Mouse (Mus musculus): ENCODE measurements at regions not wholly inside any gene's neighbourhood (a gene's known extent, or its start where the extent isn't known, plus 50 kb on each side); places are given as distances from the start of the nearest gene placed in this dataset.

GRCm38 (mm10) chr15:60762071-60762470 is 91.5 kb downstream of the Fam84b start:
- Histone ChIP-seq H3K9ac (no peak overlapping the region), H3K4me1 (peaks cover 5% of the 10 kb centered on the region; the same call in 1 of the 2 replicates), H3K4me2 (no peak overlapping the region), H3K9me3 (no peaks in the 10 kb centered on the region), H3K4me3 (no peak overlapping the region), H3K27me3 (no peaks in the 10 kb centered on the region), H3K36me3 (no peaks in the 10 kb centered on the region), H3K27ac (no peak overlapping the region)
- no peak for ATAC-seq (ENCODE audit: insufficient number of reproducible peaks, insufficient read depth, low FRiP score, low TSS enrichment, low read depth)
- 63% methylated on average over 2 of the region's 2 CpGs for WGBS

DNA sequence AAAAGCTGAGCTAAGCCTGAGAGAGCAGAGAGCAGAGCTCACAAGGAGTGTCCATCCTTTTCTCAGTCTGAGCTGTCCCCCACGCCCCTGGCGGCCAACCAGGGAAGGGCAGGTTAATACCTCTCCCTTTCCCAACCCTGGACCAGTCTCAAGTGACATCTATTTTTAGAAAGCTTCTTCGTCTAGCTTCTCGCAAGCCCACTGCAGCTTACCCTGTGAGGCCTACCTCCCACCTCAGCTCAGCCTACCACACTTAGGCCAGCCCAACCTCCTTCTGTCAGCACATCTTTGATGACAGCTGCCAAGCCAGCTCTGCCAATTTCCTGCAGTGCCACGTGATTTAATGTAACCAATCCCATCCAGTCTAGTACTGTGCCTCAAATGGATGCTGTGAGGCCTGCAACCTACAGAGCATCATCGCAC is 93.6 kb downstream of the Fam84b start:
- 21% methylated on average over 6 of the region's 6 CpGs for WGBS
- no peak overlapping the region for H3K4me2 ChIP-seq
- no peaks in the 10 kb centered on the region for H3K27me3 ChIP-seq
- H3K4me1 ChIP-seq, result peaks cover 5% of the 10 kb centered on the region; the same call in 1 of the 2 replicates
- H3K36me3 ChIP-seq, result no peaks in the 10 kb centered on the region
- ATAC-seq (ENCODE audit: insufficient number of reproducible peaks, insufficient read depth, low FRiP score, low TSS enrichment, low read depth), result peak; percentile 10; the same call in 1 of the 2 replicates
- H3K4me3 ChIP-seq, result no peak overlapping the region
- H3K9me3 ChIP-seq, result no peaks in the 10 kb centered on the region
- H3K27ac ChIP-seq, result no peak overlapping the region
- H3K9ac ChIP-seq, result no peak overlapping the region

GRCm38 (mm10) chr15:60754246-60754645 is 99.3 kb downstream of the Fam84b start:
- Histone ChIP-seq H3K4me3 (no peak overlapping the region), H3K4me2 (no peak overlapping the region), H3K9ac (no peak overlapping the region), H3K27me3 (no peaks in the 10 kb centered on the region), H3K9me3 (no peaks in the 10 kb centered on the region), H3K36me3 (no peaks in the 10 kb centered on the region), H3K4me1 (no peaks in the 10 kb centered on the region), H3K27ac (no peak overlapping the region)
- no peak for ATAC-seq (ENCODE audit: insufficient number of reproducible peaks, insufficient read depth, low FRiP score, low TSS enrichment, low read depth)
- WGBS, result 85% methylated on average over 5 of the region's 5 CpGs

DNA sequence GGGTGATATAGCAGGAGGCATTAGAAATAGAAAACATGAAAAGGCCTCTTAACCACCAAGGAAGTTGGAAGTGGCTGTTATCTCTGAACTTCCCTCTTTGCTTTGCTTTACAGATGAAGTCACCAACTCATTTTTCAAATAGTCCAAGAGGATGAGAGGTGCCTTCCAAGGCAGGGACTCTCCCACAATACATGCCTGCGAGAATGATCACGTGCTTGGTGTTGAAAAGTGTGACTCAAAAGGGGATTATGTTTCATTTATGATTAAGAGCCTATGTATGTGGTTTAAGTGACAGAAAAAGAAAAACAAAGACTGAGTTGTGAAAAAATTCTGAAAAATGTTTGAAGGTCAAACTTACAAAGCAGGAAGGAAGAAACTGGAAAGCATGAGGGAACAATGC is 114.0 kb downstream of the Fam84b start:
- Histone ChIP-seq H3K4me3 (no peak overlapping the region), H3K4me1 (no peaks in the 10 kb centered on the region), H3K27me3 (no peaks in the 10 kb centered on the region), H3K36me3 (no peaks in the 10 kb centered on the region), H3K9me3 (no peaks in the 10 kb centered on the region), H3K27ac (no peak overlapping the region), H3K9ac (no peak overlapping the region), H3K4me2 (no peak overlapping the region)
- WGBS, result 61% methylated on average over 2 of the region's 2 CpGs
- no peak for ATAC-seq (ENCODE audit: insufficient number of reproducible peaks, insufficient read depth, low FRiP score, low TSS enrichment, low read depth)

- no peak overlapping the region for H3K4me3 ChIP-seq
- H3K9me3 ChIP-seq, result no peaks in the 10 kb centered on the region
- H3K9ac ChIP-seq, result no peak overlapping the region
- H3K4me2 ChIP-seq, result no peak overlapping the region
- no peaks in the 10 kb centered on the region for H3K36me3 ChIP-seq
- H3K27ac ChIP-seq, result no peak overlapping the region
- no peaks in the 10 kb centered on the region for H3K27me3 ChIP-seq
- no peaks in the 10 kb centered on the region for H3K4me1 ChIP-seq
- ATAC-seq (ENCODE audit: insufficient number of reproducible peaks, insufficient read depth, low FRiP score, low TSS enrichment, low read depth), result no peak
- WGBS, result 86% methylated on average over 3 of the region's 3 CpGs
Observed at GRCm38 (mm10) chr15:60738258-60738657, 115.3 kb downstream of the Fam84b start.

DNA sequence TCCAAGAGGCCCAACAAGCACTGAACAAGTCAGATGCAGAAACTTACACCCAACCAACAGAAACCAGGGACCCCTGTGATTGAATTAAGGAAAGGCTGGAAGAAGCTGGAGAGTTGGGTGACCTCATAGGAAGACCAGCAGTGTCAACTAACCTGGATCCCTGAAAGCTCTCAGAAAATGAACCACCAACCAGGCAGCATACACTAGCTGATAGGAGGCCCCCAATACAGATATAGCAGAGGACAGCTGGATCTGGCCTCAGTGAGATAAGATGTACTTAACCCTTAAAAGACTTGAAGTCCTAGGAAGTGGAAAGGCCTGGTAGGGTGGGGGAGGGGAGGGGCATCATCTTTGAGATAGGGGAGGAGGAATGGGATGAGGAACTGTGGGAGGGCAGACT is 121.2 kb downstream of the Fam84b start:
- Histone ChIP-seq H3K9ac (no peak overlapping the region), H3K4me1 (no peaks in the 10 kb centered on the region), H3K27ac (no peak overlapping the region), H3K9me3 (no peaks in the 10 kb centered on the region), H3K4me3 (no peak overlapping the region), H3K27me3 (no peaks in the 10 kb centered on the region), H3K36me3 (no peaks in the 10 kb centered on the region), H3K4me2 (no peak overlapping the region)
- ATAC-seq (ENCODE audit: insufficient number of reproducible peaks, insufficient read depth, low FRiP score, low TSS enrichment, low read depth), result no peak

DNA sequence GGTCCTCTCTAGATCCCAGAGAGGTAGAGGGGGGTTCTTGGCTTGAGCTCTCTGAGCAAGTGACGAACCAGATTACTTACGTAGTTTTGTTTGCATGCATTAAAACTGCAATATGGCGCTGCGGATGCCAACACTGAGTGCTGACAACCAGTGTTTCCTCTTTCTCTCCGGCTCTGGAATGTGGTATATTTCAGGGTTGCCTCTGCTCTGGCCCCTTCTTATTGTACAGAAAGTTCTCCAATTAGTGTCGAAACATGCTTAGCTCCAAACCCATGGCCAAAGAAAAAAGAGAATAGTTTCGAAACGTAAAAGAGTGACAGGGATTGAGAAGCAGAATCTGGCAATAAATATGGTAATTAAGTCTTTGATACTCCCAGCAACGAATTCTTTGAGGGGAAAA is 124.8 kb downstream of the Fam84b start:
- Histone ChIP-seq H3K9me3 (no peaks in the 10 kb centered on the region), H3K27me3 (no peaks in the 10 kb centered on the region), H3K27ac (no peak overlapping the region), H3K4me2 (no peak overlapping the region), H3K4me1 (no peaks in the 10 kb centered on the region), H3K4me3 (no peak overlapping the region), H3K9ac (no peak overlapping the region), H3K36me3 (no peaks in the 10 kb centered on the region)
- no peak for ATAC-seq (ENCODE audit: insufficient number of reproducible peaks, insufficient read depth, low FRiP score, low TSS enrichment, low read depth)
- WGBS, result 64% methylated on average over 9 of the region's 9 CpGs

- Histone ChIP-seq H3K27ac (no peak overlapping the region), H3K4me3 (no peak overlapping the region), H3K9me3 (no peaks in the 10 kb centered on the region), H3K9ac (no peak overlapping the region), H3K36me3 (no peaks in the 10 kb centered on the region), H3K4me1 (no peaks in the 10 kb centered on the region), H3K27me3 (no peaks in the 10 kb centered on the region), H3K4me2 (no peak overlapping the region)
- no peak for ATAC-seq (ENCODE audit: insufficient number of reproducible peaks, insufficient read depth, low FRiP score, low TSS enrichment, low read depth)
- WGBS, result 77% methylated on average over 4 of the region's 4 CpGs
Observed at GRCm38 (mm10) chr15:60728337-60728736, 125.2 kb downstream of the Fam84b start.

DNA sequence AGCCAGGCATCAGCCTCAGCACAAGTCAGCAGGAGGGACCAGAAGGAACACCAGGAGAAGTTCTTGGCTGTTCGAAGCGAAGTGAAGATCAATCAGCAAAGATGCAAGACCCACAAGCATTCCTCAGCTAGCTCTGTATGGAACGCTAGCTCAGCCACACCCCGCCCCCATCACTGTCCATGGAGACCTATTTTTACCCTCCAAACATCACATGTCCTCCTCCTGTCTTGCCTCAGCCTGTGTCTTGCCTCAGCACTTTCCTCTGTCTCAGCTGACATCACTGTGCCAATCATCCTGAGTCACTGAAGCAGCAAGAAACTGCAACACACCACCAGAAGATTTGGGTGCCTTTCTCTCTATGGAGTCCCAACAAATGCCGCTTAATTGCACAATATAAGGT is 134.2 kb downstream of the Fam84b start:
- Histone ChIP-seq H3K27ac (no peak overlapping the region), H3K36me3 (no peaks in the 10 kb centered on the region), H3K4me2 (no peak overlapping the region), H3K27me3 (no peaks in the 10 kb centered on the region), H3K9ac (no peak overlapping the region), H3K9me3 (no peaks in the 10 kb centered on the region), H3K4me1 (no peaks in the 10 kb centered on the region), H3K4me3 (no peak overlapping the region)
- WGBS, result 83% methylated on average over 5 of the region's 5 CpGs
- ATAC-seq (ENCODE audit: insufficient number of reproducible peaks, insufficient read depth, low FRiP score, low TSS enrichment, low read depth), result no peak

DNA sequence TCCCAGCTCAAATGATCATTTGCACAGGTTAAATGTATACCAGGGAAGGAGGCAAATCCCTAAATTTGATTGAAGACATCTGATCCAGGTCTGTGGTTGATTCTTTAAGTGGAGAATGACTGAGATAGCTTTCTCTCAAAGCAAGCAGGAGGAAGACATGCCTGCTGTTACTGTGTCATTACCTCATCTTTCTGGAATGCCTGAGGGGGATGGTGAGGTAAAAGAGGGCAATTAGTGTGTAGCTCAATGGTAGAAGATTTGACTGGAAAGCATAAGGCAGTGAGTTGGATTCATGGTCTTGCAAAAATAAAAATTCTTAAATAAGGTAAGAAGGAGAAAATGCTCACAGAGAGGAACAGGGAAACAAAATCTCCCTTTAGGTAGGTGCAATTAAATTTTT is 144.9 kb downstream of the Fam84b start:
- no peak overlapping the region for H3K9ac ChIP-seq
- H3K9me3 ChIP-seq, result no peaks in the 10 kb centered on the region
- no peak for ATAC-seq (ENCODE audit: insufficient number of reproducible peaks, insufficient read depth, low FRiP score, low TSS enrichment, low read depth)
- 0 out of 2 replicates have a peak, but pooled peaks cover 6% of the 10 kb centered on the region for H3K4me1 ChIP-seq
- H3K36me3 ChIP-seq, result no peaks in the 10 kb centered on the region
- H3K4me2 ChIP-seq, result no peak overlapping the region
- no peaks in the 10 kb centered on the region for H3K27me3 ChIP-seq
- no peak overlapping the region for H3K4me3 ChIP-seq
- H3K27ac ChIP-seq, result no peak overlapping the region

- no peak for ATAC-seq (ENCODE audit: insufficient number of reproducible peaks, insufficient read depth, low FRiP score, low TSS enrichment, low read depth)
- no peak overlapping the region for H3K27ac ChIP-seq
- no peaks in the 10 kb centered on the region for H3K27me3 ChIP-seq
- H3K4me1 ChIP-seq, result 0 out of 2 replicates have a peak, but pooled peaks cover 6% of the 10 kb centered on the region
- no peaks in the 10 kb centered on the region for H3K9me3 ChIP-seq
- H3K4me2 ChIP-seq, result no peak overlapping the region
- H3K9ac ChIP-seq, result no peak overlapping the region
- no peak overlapping the region for H3K4me3 ChIP-seq
- WGBS, result 53% methylated on average over 4 of the region's 4 CpGs
- no peaks in the 10 kb centered on the region for H3K36me3 ChIP-seq
Observed at GRCm38 (mm10) chr15:60706009-60706408, 147.6 kb downstream of the Fam84b start.

- Histone ChIP-seq H3K27ac (no peak overlapping the region), H3K9me3 (no peaks in the 10 kb centered on the region)
- no peak for ATAC-seq (ENCODE audit: insufficient number of reproducible peaks, insufficient read depth, low FRiP score, low TSS enrichment, low read depth)
Observed at GRCm38 (mm10) chr15:60701273-60701672, 152.3 kb downstream of the Fam84b start.

GRCm38 (mm10) chr15:60694746-60695145 is 158.8 kb downstream of the Fam84b start:
- Histone ChIP-seq H3K27ac (no peak overlapping the region), H3K4me2 (no peak overlapping the region), H3K4me3 (no peak overlapping the region), H3K27me3 (no peaks in the 10 kb centered on the region), H3K9me3 (no peaks in the 10 kb centered on the region), H3K9ac (no peak overlapping the region), H3K4me1 (0 out of 2 replicates have a peak, but pooled peaks cover 7% of the 10 kb centered on the region), H3K36me3 (no peaks in the 10 kb centered on the region)
- ATAC-seq (ENCODE audit: insufficient number of reproducible peaks, insufficient read depth, low FRiP score, low TSS enrichment, low read depth), result no peak
- 92% methylated on average over 3 of the region's 3 CpGs for WGBS

More at GRCm38 (mm10) chr15:60701273-60701672, 152.3 kb downstream of the Fam84b start:
- Histone ChIP-seq H3K9ac (no peak overlapping the region), H3K4me1 (0 out of 2 replicates have a peak, but pooled peaks cover 2% of the 10 kb centered on the region), H3K4me2 (no peak overlapping the region), H3K36me3 (no peaks in the 10 kb centered on the region), H3K4me3 (no peak overlapping the region), H3K27me3 (no peaks in the 10 kb centered on the region)

Data from embryonic facial prominence, embryonic 13.5 days (tissue).